Mouse (Mus musculus) limb, embryonic 10.5 days (tissue): ENCODE measurements around the gene Shd. TPM values are rescaled to one million over a fixed set of nuclear protein-coding genes. Genes with fewer than 3 reads are reported as not detected.
A peak's percentile ranks its signal among the peaks of the same experiment; 100 is the strongest.

Experiments used
- DNase-seq: peaks from one replicate; pipeline ENCODE4 v3.0.0-alpha.2; 2017; ENCODE audit warnings: low spot score
- H3K27ac ChIP-seq: fragments of 300-500 bp; sonication (generic); 2 replicates; pipeline ENCODE4 v1.5.1; 2016; ENCODE audit warnings: mild to moderate bottlenecking
- H3K27me3 ChIP-seq: fragments of 300-500 bp; sonication (generic); 2 replicates; pipeline ENCODE4 v1.6.1; 2016; ENCODE audit warnings: low read depth, mild to moderate bottlenecking; ENCODE audit not compliant: poor library complexity, severe bottlenecking
- H3K36me3 ChIP-seq: fragments of 300-500 bp; sonication (generic); 2 replicates; pipeline ENCODE4 v1.6.1; 2016; ENCODE audit warnings: mild to moderate bottlenecking, moderate library complexity
- H3K4me1 ChIP-seq: fragments of 300-500 bp; sonication (generic); 2 replicates; pipeline ENCODE4 v1.6.1; 2016
- H3K4me3 ChIP-seq: fragments of 300-500 bp; sonication (generic); 2 replicates; pipeline ENCODE4 v1.5.1; 2016; ENCODE audit warnings: mild to moderate bottlenecking, moderate library complexity
- H3K9me3 ChIP-seq: fragments of 300-500 bp; sonication (generic); replicated peaks from 2 replicates; pipeline ENCODE4 v1.6.1; 2016; ENCODE audit warnings: mild to moderate bottlenecking
- WGBS: fragments of 180-500 bp; shearing (Covaris S2); methylation state at CpG from one replicate; pipeline ENCODE4 v1.1.7; 2016; 5-methylcytosine and 5-hydroxymethylcytosine counted together
- polyA plus RNA-seq: library from polyadenylated mRNA; unstranded; fragments of >200 nt; fragmentation: Nextera tagmentation; extraction: Ambion mirVana; gene quantifications from 2 replicates; pipeline ENCODE4 v1.2.1, GENCODE M21; 2016

Shd gene
- polyA plus RNA-seq, 1 experiment from 2014 or later, result 39.7 TPM

GRCm38 (mm10) chr17:55999794-56000499, 29.7 kb downstream of the Shd start:
- no peak for DNase-seq
- Histone ChIP-seq H3K4me1 (peaks cover 11% of the 10 kb centered on the region), H3K27ac (no peak overlapping the region; the same call in 1 of the 2 replicates), H3K27me3 (peaks cover 55% of the 10 kb centered on the region), H3K9me3 (no peaks in the 10 kb centered on the region), H3K36me3 (peaks cover 22% of the 10 kb centered on the region), H3K4me3 (peak overlapping the region; percentile 43)
- 7% methylated on average over 30 of the region's 30 CpGs for WGBS

- Histone ChIP-seq H3K4me1 (peaks cover 25% of the 10 kb centered on the region), H3K27ac (no peak overlapping the region), H3K9me3 (no peaks in the 10 kb centered on the region), H3K4me3 (no peak overlapping the region), H3K27me3 (peaks cover 62% of the 10 kb centered on the region), H3K36me3 (no peaks in the 10 kb centered on the region)
- 89% methylated on average over 3 of the region's 3 CpGs for WGBS
- DNase-seq, result no peak
These were observed 32.7 kb downstream of the Shd start for GRCm38 (mm10) chr17:56003000-56003399.

GRCm38 (mm10) chr17:56005415-56006061, 35.3 kb downstream of the Shd start, which contains the start of the genes Stap2 and Mpnd:
Gene Stap2 (minus strand): TSS chr17:56005584.
Gene Mpnd (plus strand): TSS chr17:56005711.
- H3K4me3 ChIP-seq, result no peak within 1 kb of the TSS
- WGBS, result 39% methylated on average over 13 of the region's 13 CpGs

GRCm38 (mm10) chr17:56006956-56007355, 36.7 kb downstream of the Shd start:
- peaks cover 32% of the 10 kb centered on the region for H3K27me3 ChIP-seq
- H3K36me3 ChIP-seq, result peaks cover 18% of the 10 kb centered on the region
- no peaks in the 10 kb centered on the region for H3K9me3 ChIP-seq
- 51% methylated on average over 10 of the region's 10 CpGs for WGBS
- H3K4me1 ChIP-seq, result peaks cover 37% of the 10 kb centered on the region
- H3K27ac ChIP-seq, result peak overlapping the region; percentile 95; the same call in 1 of the 2 replicates
- H3K4me3 ChIP-seq, result 0 out of 2 replicates have a peak overlapping the region, but pooled peaks have one; percentile 88
- DNase-seq, result no peak

More at GRCm38 (mm10) chr17:56005415-56006061, 35.3 kb downstream of the Shd start, which contains the start of the genes Stap2 and Mpnd:
- H3K36me3 ChIP-seq, result 0 out of 2 replicates have a peak, but pooled peaks cover 4% of the 10 kb centered on the region
- peaks cover 35% of the 10 kb centered on the region for H3K4me1 ChIP-seq
- H3K9me3 ChIP-seq, result no peaks in the 10 kb centered on the region
- peak; percentile 73 for DNase-seq
- 0 out of 2 replicates have a peak within 1 kb of the TSS, but pooled peaks have one; percentile 39 for H3K27ac ChIP-seq
- peaks cover 45% of the 10 kb centered on the region for H3K27me3 ChIP-seq

GRCm38 (mm10) chr17:56007444-56008355, 37.4 kb downstream of the Shd start:
- Histone ChIP-seq H3K4me3 (peak overlapping the region; percentile 88), H3K4me1 (peaks cover 37% of the 10 kb centered on the region), H3K27me3 (peaks cover 26% of the 10 kb centered on the region), H3K36me3 (peaks cover 25% of the 10 kb centered on the region), H3K27ac (peak overlapping the region; percentile 95), H3K9me3 (no peaks in the 10 kb centered on the region)
- 30% methylated on average over 14 of the region's 14 CpGs for WGBS
- DNase-seq, result peak; percentile 54

- H3K9me3 ChIP-seq, result no peaks in the 10 kb centered on the region
- peak; percentile 94 for DNase-seq
These were observed 38.3 kb downstream of the Shd start for GRCm38 (mm10) chr17:56008356-56009087.

GRCm38 (mm10) chr17:56009088-56009961, 39.1 kb downstream of the Shd start:
- Histone ChIP-seq H3K9me3 (no peaks in the 10 kb centered on the region), H3K4me3 (peak overlapping the region; percentile 88), H3K27ac (peak overlapping the region; percentile 95), H3K27me3 (peaks cover 12% of the 10 kb centered on the region), H3K4me1 (peaks cover 37% of the 10 kb centered on the region), H3K36me3 (peaks cover 40% of the 10 kb centered on the region)
- 1% methylated on average over 61 of the region's 62 CpGs for WGBS
- DNase-seq, result peak; percentile 93

More at GRCm38 (mm10) chr17:56008356-56009087, 38.3 kb downstream of the Shd start:
- WGBS, result under 1% methylated on average over 21 of the region's 21 CpGs
- peaks cover 32% of the 10 kb centered on the region for H3K36me3 ChIP-seq
- H3K27ac ChIP-seq, result peak overlapping the region; percentile 95
- peaks cover 37% of the 10 kb centered on the region for H3K4me1 ChIP-seq
- H3K27me3 ChIP-seq, result peaks cover 18% of the 10 kb centered on the region
- peak overlapping the region; percentile 88 for H3K4me3 ChIP-seq

GRCm38 (mm10) chr17:56009962-56010240, 39.6 kb downstream of the Shd start:
- WGBS, result 47% methylated on average over 2 of the region's 2 CpGs
- Histone ChIP-seq H3K9me3 (no peaks in the 10 kb centered on the region), H3K36me3 (peaks cover 45% of the 10 kb centered on the region), H3K27ac (peak overlapping the region; percentile 95), H3K4me3 (peak overlapping the region; percentile 88), H3K27me3 (peaks cover 7% of the 10 kb centered on the region; the same call in 1 of the 2 replicates), H3K4me1 (peaks cover 37% of the 10 kb centered on the region)
- DNase-seq, result no peak

- Histone ChIP-seq H3K27ac (peak overlapping the region; percentile 95), H3K9me3 (no peaks in the 10 kb centered on the region), H3K4me1 (peaks cover 35% of the 10 kb centered on the region), H3K27me3 (peaks cover 4% of the 10 kb centered on the region; the same call in 1 of the 2 replicates), H3K4me3 (peak overlapping the region; percentile 88), H3K36me3 (peaks cover 48% of the 10 kb centered on the region)
- DNase-seq, result no peak
- 75% methylated on average over 14 of the region's 14 CpGs for WGBS
These were observed 40.0 kb downstream of the Shd start for GRCm38 (mm10) chr17:56010255-56010654.

GRCm38 (mm10) chr17:56010681-56011080, 40.4 kb downstream of the Shd start:
- peak overlapping the region; percentile 88 for H3K4me3 ChIP-seq
- no peaks in the 10 kb centered on the region for H3K9me3 ChIP-seq
- H3K36me3 ChIP-seq, result peaks cover 52% of the 10 kb centered on the region
- peaks cover 32% of the 10 kb centered on the region for H3K4me1 ChIP-seq
- H3K27me3 ChIP-seq, result no peaks in the 10 kb centered on the region
- no peak overlapping the region for H3K27ac ChIP-seq
- 12% methylated on average over 9 of the region's 9 CpGs for WGBS
- peak; percentile 92 for DNase-seq

- peaks cover 60% of the 10 kb centered on the region for H3K36me3 ChIP-seq
- WGBS, result 88% methylated on average over 7 of the region's 7 CpGs
- H3K27ac ChIP-seq, result no peak overlapping the region
These were observed 41.2 kb downstream of the Shd start for GRCm38 (mm10) chr17:56011441-56011840.

More at GRCm38 (mm10) chr17:56011441-56011840, 41.2 kb downstream of the Shd start:
- no peaks in the 10 kb centered on the region for H3K27me3 ChIP-seq
- H3K9me3 ChIP-seq, result no peaks in the 10 kb centered on the region
- no peak for DNase-seq
- no peak overlapping the region for H3K4me3 ChIP-seq
- H3K4me1 ChIP-seq, result peaks cover 32% of the 10 kb centered on the region
